Mouse (Mus musculus) small intestine, adult 2 months (tissue): Measurements from ENCODE around the gene Gp1ba. TPM values are rescaled to one million over a fixed set of nuclear protein-coding genes. Genes with fewer than 3 reads are reported as not detected.

ENCODE experiments used
- H3K27ac ChIP-seq: fragments of 200-500 bp; 2 replicates; pipeline ENCODE4 v1.5.1; 2012; ENCODE audit warnings: low read depth, low read length, control low read depth, inconsistent platforms; ENCODE audit not compliant: insufficient read depth
- H3K27me3 ChIP-seq: fragments of 200-500 bp; 2 replicates; pipeline ENCODE4 v1.6.1; 2012; ENCODE audit warnings: mild to moderate bottlenecking, moderate library complexity, low read length, inconsistent platforms; ENCODE audit not compliant: control insufficient read depth, insufficient read depth
- H3K36me3 ChIP-seq: fragments of 200-500 bp; 2 replicates; pipeline ENCODE4 v1.6.1; 2012; ENCODE audit warnings: mild to moderate bottlenecking, low read length, control low read depth, inconsistent platforms; ENCODE audit not compliant: control insufficient read depth, insufficient read depth
- H3K4me1 ChIP-seq: fragments of 200-500 bp; 2 replicates; pipeline ENCODE4 v1.6.1; 2012; ENCODE audit warnings: low read length, inconsistent platforms, mixed read lengths; ENCODE audit not compliant: control insufficient read depth, insufficient read depth, insufficient read length
- H3K4me3 ChIP-seq: fragments of 200-500 bp; 2 replicates; pipeline ENCODE4 v1.5.1; 2012; ENCODE audit warnings: low read depth, mild to moderate bottlenecking, control low read depth, inconsistent platforms, low read length, moderate library complexity
- CTCF ChIP-seq: fragments of 200-500 bp; IDR thresholded peaks from 2 replicates; pipeline ENCODE4 v1.5.1; 2012; ENCODE audit warnings: low read depth, mild to moderate bottlenecking, control low read depth, inconsistent platforms, low read length, moderate library complexity, mixed read lengths; ENCODE audit not compliant: insufficient replicate concordance, insufficient read length; ENCODE audit errors: extremely low read depth
- POLR2A ChIP-seq: fragments of 200-500 bp; IDR thresholded peaks from 2 replicates; pipeline ENCODE4 v1.6.1; 2012; ENCODE audit warnings: low read depth, mild to moderate bottlenecking, control low read depth, inconsistent platforms, low read length, moderate library complexity
- WGBS: fragments of 180-500 bp; shearing (Covaris S2); methylation state at CpG from one replicate; pipeline ENCODE4 v1.1.7; 2018; 5-methylcytosine and 5-hydroxymethylcytosine counted together
- polyA plus RNA-seq: library from polyadenylated mRNA; depleted of rRNA; stranded (reverse); fragments of >200 nt; gene quantifications from 2 replicates; pipeline ENCODE4 v1.2.3, GENCODE M21; 2012

Gp1ba gene
- polyA plus RNA-seq, 1 experiment, result 0.04 TPM

- no peak overlapping the region for H3K27ac ChIP-seq
- H3K4me3 ChIP-seq, result no peak overlapping the region
- H3K4me1 ChIP-seq, result peaks cover 6% of the 10 kb centered on the region; the same call in 1 of the 2 replicates
- peaks cover 20% of the 10 kb centered on the region for H3K36me3 ChIP-seq
- 83% methylated on average over 6 of the region's 6 CpGs for WGBS
- H3K27me3 ChIP-seq, result no peaks in the 10 kb centered on the region
- TF ChIP-seq POLR2A (no peak), CTCF (no peak)
Observed at GRCm38 (mm10) chr11:70643051-70643450, 4.1 kb downstream of the Gp1ba start.

DNA sequence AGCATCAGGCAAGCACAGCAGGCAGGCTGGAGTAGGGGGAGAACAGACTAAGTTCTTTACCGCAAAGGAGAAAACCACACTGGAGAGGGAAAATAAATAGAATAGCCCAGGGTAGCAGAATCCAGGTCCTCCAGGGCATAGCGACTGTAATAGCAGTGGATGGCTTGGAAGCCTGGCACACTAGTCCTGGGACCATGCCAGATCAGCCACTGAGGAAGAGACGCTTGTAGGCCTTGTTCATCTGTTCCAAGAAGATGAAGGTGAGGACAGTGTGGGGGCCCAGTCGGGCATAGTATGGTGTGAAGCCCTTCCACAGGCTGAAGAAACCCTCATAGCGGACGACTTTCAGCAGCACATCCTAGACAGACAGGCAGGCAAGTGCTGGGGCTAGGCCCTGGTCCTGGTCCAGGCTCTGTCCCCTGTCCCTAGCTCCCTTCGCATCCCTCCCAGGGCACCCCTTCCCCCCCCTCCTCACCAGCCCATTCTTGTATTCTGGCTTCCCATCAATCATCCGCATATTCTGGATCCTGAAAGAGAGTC is 5.7 kb downstream of the Gp1ba start:
- no peak overlapping the region for H3K4me3 ChIP-seq
- no peak overlapping the region for H3K27ac ChIP-seq
- no peak for TF ChIP-seq CTCF
- TF ChIP-seq POLR2A, result no peak
- 95% methylated on average over 8 of the region's 8 CpGs for WGBS
- no peaks in the 10 kb centered on the region for H3K27me3 ChIP-seq
- H3K4me1 ChIP-seq, result peaks cover 14% of the 10 kb centered on the region; the same call in 1 of the 2 replicates
- H3K36me3 ChIP-seq, result peaks cover 28% of the 10 kb centered on the region

DNA sequence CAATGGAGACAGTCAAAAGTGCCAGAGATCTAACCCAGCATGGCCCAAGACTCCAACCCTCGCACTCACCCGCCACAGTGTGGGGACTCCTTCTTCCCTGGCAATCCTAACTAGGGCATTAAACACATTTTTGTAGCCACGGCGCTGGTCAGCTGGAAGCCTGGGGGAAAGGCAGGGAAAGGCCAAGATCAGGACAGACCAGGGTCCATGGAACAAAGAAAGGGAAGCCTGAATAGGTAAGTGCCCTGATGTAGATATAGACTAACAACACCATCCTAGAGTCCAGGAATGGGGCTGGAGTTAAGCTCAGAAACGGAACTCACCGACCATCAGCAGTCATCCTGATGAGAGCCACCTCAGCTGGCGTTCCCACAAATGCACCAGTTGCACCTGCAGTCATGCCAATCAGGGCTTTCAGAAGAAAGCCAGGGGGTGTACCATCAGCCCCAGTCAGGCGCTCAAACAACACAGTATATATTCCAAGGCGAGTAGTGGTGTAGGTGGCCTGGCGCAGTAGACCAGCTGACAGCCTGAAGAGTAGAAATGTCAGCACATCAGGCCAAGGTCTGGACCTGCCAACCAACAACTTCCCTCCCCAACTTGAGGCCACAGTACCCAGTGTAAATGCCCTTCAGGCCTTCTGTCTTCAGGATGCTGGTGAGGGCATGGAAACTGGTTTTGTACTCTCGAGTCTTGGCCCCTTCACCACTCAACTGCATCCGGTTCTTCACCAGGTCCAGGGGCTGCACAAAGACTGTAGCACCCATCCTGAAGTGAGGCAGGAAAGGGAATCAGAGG is 6.7 kb downstream of the Gp1ba start:
- WGBS, result 76% methylated on average over 12 of the region's 12 CpGs
- Histone ChIP-seq H3K4me3 (peak overlapping the region; percentile 77), H3K4me1 (peaks cover 19% of the 10 kb centered on the region; the same call in 1 of the 2 replicates), H3K27me3 (no peaks in the 10 kb centered on the region), H3K36me3 (peaks cover 38% of the 10 kb centered on the region), H3K27ac (no peak overlapping the region; the same call in 1 of the 2 replicates)
- TF ChIP-seq CTCF, result no peak
- TF ChIP-seq POLR2A, result no peak

DNA sequence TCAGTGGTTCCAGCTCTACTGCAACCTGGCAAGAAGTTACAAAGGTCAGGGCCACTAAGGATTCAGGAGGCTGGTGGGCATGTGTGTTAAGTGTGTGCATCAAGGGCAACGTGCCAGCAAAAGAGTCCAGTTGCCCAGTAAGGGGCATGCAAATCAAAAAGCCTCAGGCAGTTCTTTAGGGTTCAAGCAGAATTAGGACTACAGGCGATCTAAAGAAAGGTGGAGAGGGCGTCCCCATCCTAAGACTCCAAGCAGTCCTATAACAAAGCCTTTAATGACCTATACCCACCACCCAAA is 7.3 kb downstream of the Gp1ba start:
- peak overlapping the region; percentile 77 for H3K4me3 ChIP-seq
- TF ChIP-seq POLR2A (no peak), CTCF (no peak)
- H3K36me3 ChIP-seq, result peaks cover 43% of the 10 kb centered on the region
- H3K27ac ChIP-seq, result peak overlapping the region; percentile 73
- no peaks in the 10 kb centered on the region for H3K27me3 ChIP-seq
- 6% methylated on average over 3 of the region's 3 CpGs for WGBS
- H3K4me1 ChIP-seq, result peaks cover 23% of the 10 kb centered on the region

- Histone ChIP-seq H3K36me3 (peaks cover 50% of the 10 kb centered on the region), H3K4me3 (peak within 1 kb of the TSS; percentile 95), H3K27ac (peak within 1 kb of the TSS; percentile 95), H3K4me1 (peaks cover 23% of the 10 kb centered on the region), H3K27me3 (no peaks in the 10 kb centered on the region)
- under 1% methylated on average over 63 of the region's 63 CpGs for WGBS
- no peak for TF ChIP-seq CTCF
- peak; percentile 66 for TF ChIP-seq POLR2A
Observed at GRCm38 (mm10) chr11:70646691-70647650, 8.0 kb downstream of the Gp1ba start, which contains the start of the genes Rnf167 and Slc25a11. TSS of gene Rnf167 (plus strand) at chr11:70647235. TSS of gene Slc25a11 (minus strand) at chr11:70647479.

DNA sequence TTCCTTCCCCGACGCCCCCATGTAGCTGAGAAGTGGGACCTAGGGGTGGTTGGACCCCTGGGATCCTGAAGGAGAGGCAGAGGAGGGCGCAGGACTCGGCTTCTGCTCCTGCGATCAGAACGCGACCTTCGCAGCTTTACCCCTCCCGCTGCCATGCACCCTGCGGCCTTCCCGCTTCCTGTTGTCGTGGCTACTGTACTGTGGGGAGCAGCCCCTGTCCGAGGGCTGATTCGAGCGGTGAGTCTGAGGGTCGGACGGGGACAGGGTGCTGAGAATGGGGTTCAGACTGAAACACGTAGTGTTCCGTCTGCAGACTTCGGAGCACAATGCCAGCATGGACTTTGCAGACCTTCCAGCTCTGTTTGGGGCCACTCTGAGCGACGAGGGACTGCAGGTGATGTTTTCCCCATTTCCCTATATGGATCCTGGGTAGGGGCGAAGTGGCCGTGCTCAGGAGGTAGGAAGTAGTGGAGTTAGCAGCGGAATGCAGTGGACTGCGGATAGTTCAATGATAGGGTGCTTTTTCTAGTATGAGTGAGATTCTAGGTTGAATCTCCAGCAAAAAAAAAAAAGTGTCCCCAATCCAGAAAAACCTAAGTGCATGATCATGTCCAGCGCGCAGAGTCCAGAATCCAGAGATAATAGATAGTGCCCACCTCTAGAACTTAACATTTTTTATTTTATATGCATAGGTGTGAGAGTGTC is 8.9 kb downstream of the Gp1ba start:
- peaks cover 23% of the 10 kb centered on the region for H3K4me1 ChIP-seq
- peak overlapping the region; percentile 95 for H3K27ac ChIP-seq
- peak overlapping the region; percentile 95 for H3K4me3 ChIP-seq
- WGBS, result 1% methylated on average over 28 of the region's 28 CpGs
- H3K36me3 ChIP-seq, result peaks cover 59% of the 10 kb centered on the region
- no peak for TF ChIP-seq POLR2A
- no peak for TF ChIP-seq CTCF
- H3K27me3 ChIP-seq, result no peaks in the 10 kb centered on the region

GRCm38 (mm10) chr11:70648512-70648911 is 9.6 kb downstream of the Gp1ba start:
- Histone ChIP-seq H3K4me3 (no peak overlapping the region), H3K27ac (peak overlapping the region; percentile 95)
- WGBS, result 18% methylated on average over 4 of the region's 4 CpGs

More at GRCm38 (mm10) chr11:70648512-70648911, 9.6 kb downstream of the Gp1ba start:
- Histone ChIP-seq H3K27me3 (no peaks in the 10 kb centered on the region), H3K4me1 (peaks cover 23% of the 10 kb centered on the region), H3K36me3 (peaks cover 62% of the 10 kb centered on the region)
- TF ChIP-seq POLR2A (no peak), CTCF (no peak)
